Mouse (Mus musculus) embryonic stem cell, embryonic (primary cell): Measurements from ENCODE around the gene Cux1.

Source experiments
- CTCF ChIA-PET, 4 experiments: fragments of 300-600 bp in 2 of 4; fragments of 350-600 bp in 2 of 4; sonication (Branson Sonifier 250); formaldehyde crosslinking; loops; one replicate each; lab custom pipeline; 2022; ENCODE audit warnings: inconsistent platforms in 2 of 4; lab: Charles Lee
- POLR2A ChIA-PET, 4 experiments: fragments of 300-600 bp in 2 of 4; fragments of 350-600 bp in 2 of 4; sonication (Branson Sonifier 250); formaldehyde crosslinking; loops; one replicate each; lab custom pipeline; 2022; ENCODE audit warnings: antibody characterized with exemption in 4 of 4, inconsistent platforms in 1 of 4; lab: Charles Lee

Cux1 gene

DNA sequence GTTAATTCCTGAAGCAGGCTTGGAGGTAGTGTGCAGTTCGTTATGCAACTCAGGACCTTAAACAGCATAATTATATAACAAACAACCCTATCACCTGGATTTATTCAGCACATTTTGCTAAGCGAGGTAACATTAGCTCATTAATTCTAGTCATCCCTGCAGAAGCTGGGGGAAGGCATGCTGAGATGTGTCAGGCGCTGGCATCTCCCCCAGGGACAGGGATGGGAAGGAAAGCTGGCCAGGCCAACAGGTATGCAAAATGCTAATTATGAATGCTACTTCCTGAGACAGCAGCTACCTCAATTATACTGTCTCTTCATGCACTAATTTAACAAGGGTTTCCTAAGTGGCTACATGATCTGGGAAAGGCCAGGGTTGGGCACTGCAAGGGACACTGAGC, 190.2 kb downstream of the Cux1 start:
- ChIA-PET POLR2A (interaction anchor here in 3 of 4 experiments (0.5 to 1.4 kb wide), 3 partner anchors 15 to 92 kb away, joined by 3 read pairs; no protein-coding TSS in a partner anchor), CTCF (interaction anchor here in 1 of 4 experiments (0.6 to 0.9 kb wide), 2 partner anchors 388 to 466 kb away, joined by 3 to 6 read pairs; no protein-coding TSS in a partner anchor)

- ChIA-PET POLR2A (interaction anchor here in 2 of 4 experiments (0.5 to 1.3 kb wide), 2 partner anchors 21 to 565 kb away, joined by 3 to 4 read pairs; no protein-coding TSS in a partner anchor), CTCF (no interaction called here)
These were observed 191.9 kb downstream of the Cux1 start for GRCm38 (mm10) chr5:136375350-136375749.

DNA sequence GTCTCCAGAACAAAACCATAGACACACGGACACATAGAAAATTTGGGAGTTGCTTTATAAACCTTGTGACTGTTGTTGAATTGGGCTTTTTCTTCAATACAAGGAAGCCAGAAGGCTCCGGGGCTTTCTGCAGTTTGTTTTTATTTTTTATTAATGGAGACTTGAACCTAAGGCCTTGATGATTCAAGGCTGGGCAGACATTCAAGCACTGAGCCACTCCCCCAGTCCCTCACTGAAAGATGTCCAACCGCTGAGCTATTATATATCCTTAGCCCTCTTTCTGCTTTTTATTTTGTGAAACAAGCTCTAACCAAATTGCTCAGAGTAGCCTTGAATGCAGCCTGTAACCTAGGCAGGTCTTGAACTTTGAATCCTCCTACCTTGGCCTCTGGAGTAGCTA, 195.0 kb downstream of the Cux1 start:
- ChIA-PET POLR2A (interaction anchor here in 1 of 4 experiments (0.8 to 1.6 kb wide), 2 partner anchors 9 to 10 kb away, joined by 3 to 4 read pairs; no protein-coding TSS in a partner anchor), CTCF (no interaction called here)

DNA sequence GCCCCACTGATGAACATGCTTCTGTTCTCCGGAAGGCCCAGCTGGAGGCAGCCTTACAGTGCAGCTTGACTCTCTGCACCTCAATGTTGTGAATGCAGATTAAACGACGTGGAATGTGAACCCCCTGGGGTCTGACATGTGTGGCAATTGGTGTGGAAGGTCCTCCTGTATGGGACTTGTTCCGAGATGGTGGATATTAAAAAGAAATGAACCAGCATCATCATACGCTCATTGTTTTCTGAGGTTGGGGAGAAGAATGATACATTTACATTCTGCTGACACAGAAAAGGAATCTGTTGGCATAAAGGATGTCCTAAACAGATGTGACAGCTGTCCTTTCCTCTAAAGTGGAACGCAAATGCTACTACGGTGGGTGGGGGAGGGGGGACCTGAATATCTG, 203.9 kb downstream of the Cux1 start:
- ChIA-PET POLR2A (interaction anchor here in 1 of 4 experiments (1.4 to 2.1 kb wide), 2 partner anchors 9 kb away, joined by 4 to 5 read pairs; no protein-coding TSS in a partner anchor), CTCF (interaction anchor here in 1 of 4 experiments (0.6 kb wide), 1 partner anchor 8 kb away, joined by 3 read pairs; no protein-coding TSS in a partner anchor)

- ChIA-PET POLR2A (interaction anchor here in 2 of 4 experiments (1.2 to 2.1 kb wide), 3 partner anchors 9 to 14 kb away, joined by 3 to 5 read pairs (median 4); no protein-coding TSS in a partner anchor), CTCF (interaction anchor here in 1 of 4 experiments (0.6 kb wide), 1 partner anchor 9 kb away, joined by 3 read pairs; no protein-coding TSS in a partner anchor)
These were observed 204.6 kb downstream of the Cux1 start for GRCm38 (mm10) chr5:136362473-136363230.

DNA sequence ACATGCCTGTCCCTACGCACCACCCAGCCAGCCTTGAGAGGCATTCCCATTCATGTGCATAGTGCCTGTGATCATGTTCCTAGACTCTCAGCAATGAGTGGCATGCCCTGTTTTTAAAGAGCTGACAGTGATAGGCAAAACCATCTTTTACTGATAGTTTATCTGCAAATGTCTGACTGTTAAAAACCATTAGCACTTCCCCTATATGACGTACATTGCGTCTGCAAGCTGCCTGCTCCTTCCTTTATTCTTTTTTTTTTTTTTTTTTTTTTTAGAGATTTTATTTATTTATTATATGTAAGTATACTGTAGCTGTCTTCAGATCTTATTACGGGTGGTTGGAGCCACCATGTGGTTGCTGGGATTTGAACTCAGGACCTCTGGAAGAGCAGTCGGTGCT, 205.3 kb downstream of the Cux1 start:
- ChIA-PET CTCF (interaction anchor here in 1 of 4 experiments (0.7 kb wide), 1 partner anchor 878 kb away, joined by 5 read pairs; no protein-coding TSS in a partner anchor), POLR2A (interaction anchor here in 2 of 4 experiments (0.6 to 2.1 kb wide), 3 partner anchors 8 to 127 kb away, joined by 3 to 5 read pairs (median 3); no protein-coding TSS in a partner anchor)

DNA sequence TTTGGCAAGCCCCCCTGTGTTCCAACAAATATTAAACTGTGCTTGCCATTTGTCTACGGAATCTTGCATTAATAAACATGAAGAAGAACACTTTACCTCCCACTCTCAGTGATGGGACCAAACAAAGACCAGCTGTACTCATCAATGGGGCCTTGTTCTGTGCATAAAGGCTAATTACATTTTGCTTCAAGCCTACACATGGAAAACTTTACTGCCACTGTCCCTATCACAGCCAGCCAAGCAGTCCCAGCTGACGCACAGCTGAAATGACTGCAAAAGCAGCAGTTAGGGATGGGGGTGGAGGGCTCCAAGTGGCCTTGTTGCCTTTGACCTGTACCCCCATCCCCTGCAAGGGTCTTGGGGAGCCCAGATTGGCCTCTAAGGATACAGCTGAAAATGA, 210.1 kb downstream of the Cux1 start:
- CTCF ChIA-PET = no interaction called here
- POLR2A ChIA-PET = interaction anchor here in 1 of 4 experiments (1.6 to 1.8 kb wide), 2 partner anchors 9 to 63 kb away, joined by 4 to 7 read pairs; no protein-coding TSS in a partner anchor

DNA sequence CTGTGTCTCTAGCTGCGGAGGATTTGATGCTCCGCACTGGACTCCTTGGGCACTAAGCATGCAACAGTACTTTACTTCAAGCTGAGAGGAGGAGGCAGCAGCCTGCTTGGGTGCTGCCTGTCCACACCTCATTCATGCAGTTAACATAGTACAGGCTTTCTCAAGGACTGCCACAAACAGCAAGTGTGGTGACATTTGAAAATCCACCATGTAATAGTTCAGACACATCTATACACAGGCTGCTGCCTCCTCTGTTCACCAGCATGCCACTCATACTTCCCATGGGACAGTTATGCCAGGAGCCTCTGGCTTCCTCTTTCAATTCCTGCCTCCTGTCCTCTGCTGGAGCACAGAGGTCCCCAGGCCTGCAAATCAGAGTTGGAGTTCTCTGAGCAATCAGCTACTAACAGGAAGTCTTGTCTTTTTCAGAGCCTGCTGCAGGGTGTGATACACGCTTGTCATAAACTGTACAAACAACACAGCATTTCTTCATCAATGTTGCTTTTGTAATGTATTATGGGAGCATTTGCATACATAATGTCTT, 211.6 kb downstream of the Cux1 start:
- ChIA-PET POLR2A (interaction anchor here in 1 of 4 experiments (0.6 kb wide), 1 partner anchor 32 kb away, joined by 4 read pairs; no protein-coding TSS in a partner anchor), CTCF (no interaction called here)

GRCm38 (mm10) chr5:136354729-136355128, 212.6 kb downstream of the Cux1 start:
- ChIA-PET CTCF (interaction anchor here in 2 of 4 experiments (0.6 to 0.7 kb wide), 2 partner anchors 92 to 273 kb away, joined by 3 read pairs; no protein-coding TSS in a partner anchor), POLR2A (interaction anchor here in 2 of 4 experiments (0.6 to 1.7 kb wide), 2 partner anchors 9 to 33 kb away, joined by 5 read pairs; no protein-coding TSS in a partner anchor)

- CTCF ChIA-PET = interaction anchor here in 1 of 4 experiments (1.1 kb wide), 1 partner anchor 18 kb away, joined by 3 read pairs; no protein-coding TSS in a partner anchor
- POLR2A ChIA-PET = interaction anchor here in 1 of 4 experiments (0.9 to 1.7 kb wide), 2 partner anchors 10 to 13 kb away, joined by 5 read pairs; no protein-coding TSS in a partner anchor
These were observed 214.2 kb downstream of the Cux1 start for GRCm38 (mm10) chr5:136353114-136353513.

- ChIA-PET CTCF (interaction anchor here in 1 of 4 experiments (0.7 kb wide), 1 partner anchor 110 kb away, joined by 8 read pairs; no protein-coding TSS in a partner anchor), POLR2A (interaction anchor here in 1 of 4 experiments (0.7 to 1.4 kb wide), 3 partner anchors 31 to 1082 kb away, joined by 3 to 5 read pairs (median 4); no protein-coding TSS in a partner anchor)
These were observed 224.0 kb downstream of the Cux1 start for GRCm38 (mm10) chr5:136343156-136343890.

DNA sequence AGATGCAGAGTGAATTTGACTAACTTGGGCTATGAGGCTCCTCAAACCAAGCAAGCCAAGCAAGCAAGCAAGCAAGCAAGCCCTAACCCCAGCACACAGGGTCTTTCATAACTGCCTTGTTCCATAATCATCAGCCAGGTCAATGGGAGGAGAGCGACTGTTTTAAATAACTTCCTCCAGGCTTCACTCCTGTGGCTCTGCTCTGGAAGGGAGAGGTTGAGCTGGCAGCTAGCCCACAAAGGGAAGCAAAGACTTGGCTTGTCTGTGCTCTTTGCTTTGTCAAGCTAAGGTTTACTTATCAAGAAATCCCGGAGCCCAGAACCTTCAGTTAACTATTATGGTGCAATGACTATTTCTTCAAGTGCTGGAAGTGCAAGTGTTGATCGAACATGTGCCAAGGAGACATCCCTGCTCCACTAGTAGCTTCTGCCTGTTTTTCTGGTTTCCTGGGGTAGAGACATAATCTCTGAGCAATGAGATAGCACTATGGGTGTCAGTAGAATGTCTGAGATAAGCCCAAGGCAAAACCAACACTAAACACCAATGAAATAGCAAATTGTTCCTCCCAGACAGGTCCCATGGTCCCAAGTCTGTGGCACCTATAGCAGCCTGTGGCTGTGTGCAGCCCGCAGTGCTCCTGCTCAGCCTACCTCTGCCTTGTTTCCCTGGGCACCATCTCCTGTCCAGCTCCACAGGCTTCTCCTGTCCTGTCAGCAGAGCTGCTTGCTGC, 230.3 kb downstream of the Cux1 start:
- POLR2A ChIA-PET = no interaction called here
- CTCF ChIA-PET = no interaction called here

- POLR2A ChIA-PET = interaction anchor here in 1 of 4 experiments (0.6 kb wide), 1 partner anchor 380 kb away, joined by 3 read pairs; no protein-coding TSS in a partner anchor
- CTCF ChIA-PET = interaction anchor here in 1 of 4 experiments (1.5 kb wide), 1 partner anchor 83 kb away, joined by 4 read pairs; no protein-coding TSS in a partner anchor
These were observed 231.6 kb downstream of the Cux1 start for GRCm38 (mm10) chr5:136335681-136336080.

DNA sequence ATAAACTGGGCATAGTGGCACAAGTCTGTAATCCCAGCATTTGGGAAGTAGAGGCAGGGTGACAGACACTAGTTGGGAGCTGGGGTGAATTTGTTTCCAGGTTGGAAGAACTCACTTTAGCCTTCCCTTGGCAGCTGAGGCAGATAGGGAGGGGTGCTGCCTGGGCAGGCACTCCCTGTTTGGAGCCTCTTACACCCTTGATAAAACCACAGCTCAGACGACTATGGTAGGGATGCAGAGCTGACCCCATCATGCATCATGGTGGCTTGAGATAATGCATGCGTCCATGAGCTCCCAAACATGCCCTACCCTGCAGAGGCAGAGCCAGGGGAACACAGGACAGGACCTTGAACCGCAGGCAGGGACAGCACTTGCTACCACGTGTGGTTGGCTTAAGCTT, 232.5 kb downstream of the Cux1 start:
- CTCF ChIA-PET = interaction anchor here in 2 of 4 experiments (0.5 to 1.5 kb wide), 2 partner anchors 82 to 395 kb away, joined by 3 to 4 read pairs; no protein-coding TSS in a partner anchor

GRCm38 (mm10) chr5:136334051-136334450, 233.2 kb downstream of the Cux1 start:
- ChIA-PET POLR2A (interaction anchor here in 1 of 4 experiments (0.8 kb wide), 1 partner anchor 71 kb away, joined by 3 read pairs; no protein-coding TSS in a partner anchor), CTCF (interaction anchor here in 1 of 4 experiments (1.5 kb wide), 1 partner anchor 81 kb away, joined by 4 read pairs; no protein-coding TSS in a partner anchor)

More for the DNA sequence above, 232.5 kb downstream of the Cux1 start:
- POLR2A ChIA-PET = interaction anchor here in 1 of 4 experiments (0.7 kb wide), 1 partner anchor 11 kb away, joined by 3 read pairs; no protein-coding TSS in a partner anchor

- CTCF ChIA-PET = interaction anchor here in 2 of 4 experiments (0.5 to 1.7 kb wide), 4 partner anchors 12 to 1017 kb away, joined by 3 to 5 read pairs (median 3); partner anchors contain the start of gene Ephb4 (in 1 of the 2)
These were observed 234.4 kb downstream of the Cux1 start for GRCm38 (mm10) chr5:136332786-136333462.

More at GRCm38 (mm10) chr5:136332786-136333462, 234.4 kb downstream of the Cux1 start:
- POLR2A ChIA-PET = no interaction called here
